Mouse (Mus musculus) left cerebral cortex, adult 2 months (tissue): Measurements from ENCODE around the gene Inppl1. TPM values are rescaled to one million over a fixed set of nuclear protein-coding genes. Genes with fewer than 3 reads are reported as not detected.

ENCODE experiments used
- DNase-seq, 2 experiments: peaks; one replicate each; pipeline ENCODE4 v3.0.0; 2021 to 2022; ENCODE audit warnings: low spot score in 2 of 2, mixed read lengths in 1 of 2; ENCODE audit errors: extremely low spot score in 1 of 2
- H3K27ac ChIP-seq: fragments of 200-600 bp; 2 replicates; pipeline ENCODE4 v1.8.1; 2022
- H3K4me3 ChIP-seq: fragments of 200-600 bp; 2 replicates; pipeline ENCODE4 v1.8.1; 2022
- CTCF ChIP-seq: fragments of 200-600 bp; IDR thresholded peaks from 2 replicates; pipeline ENCODE4 v1.8.1; 2022; ENCODE audit warnings: antibody characterized with exemption, mild to moderate bottlenecking, moderate library complexity
- intact Hi-C: fragments of 180-260 bp; cut with DNase I; formaldehyde crosslinking; loops from one replicate; pipeline ENCODE4 v1.15.1; 2025
- total RNA-seq, 2 experiments: library from RNA; stranded (reverse); gene quantifications; 2 replicates each; pipeline ENCODE4 v1.2.3; 2021

The Inppl1 gene
- total RNA-seq, 2 experiments from 2014 or later, result 28.1 to 34.7 TPM

DNA sequence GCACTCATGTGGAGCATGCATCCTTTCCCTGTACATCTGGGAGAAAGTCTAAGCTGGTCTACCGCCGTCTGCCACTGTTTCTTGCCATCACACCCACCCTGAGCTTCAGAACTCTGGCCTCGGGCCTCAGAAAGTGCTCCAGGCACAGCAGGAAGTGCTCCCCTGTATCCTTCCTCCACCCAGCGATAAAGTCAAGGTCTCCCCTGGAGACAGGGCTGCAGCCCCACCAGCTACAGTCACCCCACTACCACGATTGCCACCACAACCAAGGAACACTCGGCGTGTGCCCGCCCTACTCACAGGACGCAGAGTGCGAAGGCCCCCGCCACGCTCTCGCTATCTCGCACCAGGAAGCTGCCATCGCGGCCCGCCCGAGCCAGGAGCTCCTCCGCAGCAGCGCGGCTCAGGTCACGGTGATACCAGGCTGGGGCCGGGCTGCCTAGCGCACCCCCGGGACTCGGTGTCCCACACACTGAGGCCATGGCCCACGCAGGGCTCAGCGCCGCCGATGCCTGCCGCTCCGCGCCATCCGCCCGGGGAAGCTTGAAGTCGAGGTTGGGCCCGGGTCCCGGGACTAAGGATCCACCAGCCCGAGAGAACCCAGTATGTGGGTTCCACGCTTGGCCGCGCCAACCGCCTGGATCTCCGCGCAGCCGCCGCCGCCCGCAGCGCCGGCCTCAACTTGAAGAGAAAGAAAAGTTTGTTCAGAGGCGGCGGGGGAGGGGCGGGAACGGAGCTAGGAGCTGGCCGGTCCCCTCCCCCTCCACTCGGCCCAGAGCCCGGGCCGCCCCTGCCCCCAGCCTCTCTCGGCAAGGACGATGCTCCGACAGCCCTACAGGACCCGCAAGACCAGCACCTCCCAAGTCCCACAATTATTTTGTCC, 1.5 kb downstream of the Inppl1 start:
- Histone ChIP-seq H3K27ac (peak overlapping the region; percentile 91), H3K4me3 (peak overlapping the region; percentile 77)
- peak; percentile 45 to 59 for DNase-seq
- intact Hi-C loops, result loop anchor here (1.0 to 5.0 kb wide), 3 partner anchors 46 to 157 kb away; no protein-coding TSS in a partner anchor
- no peak for TF ChIP-seq CTCF

- peak; percentile 45 for TF ChIP-seq CTCF
- H3K4me3 ChIP-seq, result peak overlapping the region; percentile 77
- peak overlapping the region; percentile 91; the same call in 1 of the 2 replicates for H3K27ac ChIP-seq
- DNase-seq, result no peak
- intact Hi-C loops, result loop anchor here (1.0 to 5.0 kb wide), 2 partner anchors 47 to 156 kb away; no protein-coding TSS in a partner anchor
Measured at GRCm38 (mm10) chr7:101835457-101836109, 2.4 kb downstream of the Inppl1 start.

DNA sequence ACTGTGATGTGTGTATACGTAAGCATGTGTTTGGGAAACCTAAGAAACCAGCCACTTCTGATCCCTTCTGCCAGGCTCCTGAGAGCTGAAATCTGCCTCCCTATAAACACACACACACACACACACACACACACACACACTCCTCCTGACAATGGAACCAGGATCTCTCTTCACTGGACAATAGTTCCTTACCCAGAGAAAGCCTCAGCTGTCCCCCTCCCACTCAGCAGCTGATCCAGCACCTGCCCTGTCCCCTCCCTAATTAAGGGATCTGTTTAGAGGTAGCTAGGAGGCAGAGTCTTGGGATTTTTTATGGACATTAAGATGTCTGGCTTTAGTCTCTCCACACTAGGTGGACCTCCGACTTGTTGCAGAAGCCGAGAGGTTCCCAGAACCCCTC, 3.1 kb downstream of the Inppl1 start:
- TF ChIP-seq CTCF, result no peak

GRCm38 (mm10) chr7:101833916-101834584, 4.0 kb downstream of the Inppl1 start:
- no peak overlapping the region for H3K27ac ChIP-seq
- TF ChIP-seq CTCF, result no peak
- no peak overlapping the region for H3K4me3 ChIP-seq
- DNase-seq, result no peak
- intact Hi-C loops, result loop anchor here (5.0 kb wide), 1 partner anchor 47 kb away; no protein-coding TSS in a partner anchor

More for the DNA sequence above, 3.1 kb downstream of the Inppl1 start:
- intact Hi-C loops, result loop anchor here (5.0 kb wide), 2 partner anchors 47 to 48 kb away; no protein-coding TSS in a partner anchor
- no peak overlapping the region for H3K4me3 ChIP-seq
- no peak for DNase-seq
- no peak overlapping the region for H3K27ac ChIP-seq

GRCm38 (mm10) chr7:101833352-101833751, 4.7 kb downstream of the Inppl1 start:
- intact Hi-C loops, result loop anchor here (5.0 kb wide), 1 partner anchor 46 kb away; no protein-coding TSS in a partner anchor
- no peak; the same call in 1 of the 2 replicates for TF ChIP-seq CTCF

GRCm38 (mm10) chr7:101832372-101832771, 5.7 kb downstream of the Inppl1 start:
- TF ChIP-seq CTCF, result no peak
- no peak for DNase-seq
- Histone ChIP-seq H3K4me3 (no peak overlapping the region), H3K27ac (no peak overlapping the region)
- intact Hi-C loops, result loop anchor here (5.0 kb wide), 1 partner anchor 45 kb away; no protein-coding TSS in a partner anchor

More at GRCm38 (mm10) chr7:101833352-101833751, 4.7 kb downstream of the Inppl1 start:
- H3K27ac ChIP-seq, result no peak overlapping the region
- DNase-seq, result no peak
- no peak overlapping the region for H3K4me3 ChIP-seq

DNA sequence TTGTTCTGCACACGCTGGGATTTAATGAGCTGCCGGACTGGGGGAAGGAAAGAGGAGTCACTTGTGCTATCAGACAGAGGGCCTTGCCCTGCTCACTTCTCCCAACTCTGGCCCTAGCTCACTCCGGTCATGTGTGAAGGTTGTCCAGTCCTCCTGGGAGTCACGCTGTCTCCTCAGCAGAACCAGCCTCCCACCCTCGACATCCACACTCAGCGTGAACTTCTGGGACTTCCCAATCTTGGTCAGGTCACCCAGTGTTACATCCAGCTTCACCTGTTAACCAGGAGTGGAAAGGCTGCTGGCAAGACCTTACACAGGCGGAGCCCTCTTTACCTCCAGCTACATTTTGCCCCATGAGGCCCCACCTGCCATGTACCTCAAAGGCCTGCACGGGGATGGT, 6.6 kb downstream of the Inppl1 start:
- DNase-seq, result no peak
- no peak for TF ChIP-seq CTCF
- H3K27ac ChIP-seq, result no peak overlapping the region
- H3K4me3 ChIP-seq, result no peak overlapping the region
- intact Hi-C loops, result loop anchor here (5.0 kb wide), 1 partner anchor 44 kb away; no protein-coding TSS in a partner anchor

DNA sequence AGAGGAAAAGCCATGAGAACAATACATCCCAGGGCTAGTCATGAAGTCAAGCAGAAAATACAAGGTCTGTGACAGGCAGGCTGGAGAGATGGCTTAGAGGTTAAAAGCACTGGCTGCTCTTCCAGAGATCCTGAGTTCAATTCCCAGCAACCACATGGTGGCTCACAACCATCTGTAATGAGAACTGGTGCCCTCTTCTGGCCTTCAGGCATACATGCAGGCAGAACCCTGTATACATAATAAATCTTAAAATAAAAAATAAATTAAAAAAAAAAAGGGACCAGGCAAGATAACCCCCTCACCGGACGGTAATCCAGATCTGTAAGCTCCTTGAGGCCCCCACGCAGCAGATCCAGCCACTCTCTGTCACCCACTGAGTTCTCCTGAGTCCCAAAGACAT, 7.7 kb downstream of the Inppl1 start:
- no peak for DNase-seq
- intact Hi-C loops, result loop anchor here (5.0 kb wide), 1 partner anchor 43 kb away; no protein-coding TSS in a partner anchor
- TF ChIP-seq CTCF, result peak; percentile 25
- Histone ChIP-seq H3K4me3 (no peak overlapping the region), H3K27ac (no peak overlapping the region)

- DNase-seq, result no peak
- H3K27ac ChIP-seq, result no peak overlapping the region
- H3K4me3 ChIP-seq, result no peak overlapping the region
- intact Hi-C loops, result no loop called here
- no peak for TF ChIP-seq CTCF
Measured at GRCm38 (mm10) chr7:101823758-101824630, 14.0 kb downstream of the Inppl1 start.

DNA sequence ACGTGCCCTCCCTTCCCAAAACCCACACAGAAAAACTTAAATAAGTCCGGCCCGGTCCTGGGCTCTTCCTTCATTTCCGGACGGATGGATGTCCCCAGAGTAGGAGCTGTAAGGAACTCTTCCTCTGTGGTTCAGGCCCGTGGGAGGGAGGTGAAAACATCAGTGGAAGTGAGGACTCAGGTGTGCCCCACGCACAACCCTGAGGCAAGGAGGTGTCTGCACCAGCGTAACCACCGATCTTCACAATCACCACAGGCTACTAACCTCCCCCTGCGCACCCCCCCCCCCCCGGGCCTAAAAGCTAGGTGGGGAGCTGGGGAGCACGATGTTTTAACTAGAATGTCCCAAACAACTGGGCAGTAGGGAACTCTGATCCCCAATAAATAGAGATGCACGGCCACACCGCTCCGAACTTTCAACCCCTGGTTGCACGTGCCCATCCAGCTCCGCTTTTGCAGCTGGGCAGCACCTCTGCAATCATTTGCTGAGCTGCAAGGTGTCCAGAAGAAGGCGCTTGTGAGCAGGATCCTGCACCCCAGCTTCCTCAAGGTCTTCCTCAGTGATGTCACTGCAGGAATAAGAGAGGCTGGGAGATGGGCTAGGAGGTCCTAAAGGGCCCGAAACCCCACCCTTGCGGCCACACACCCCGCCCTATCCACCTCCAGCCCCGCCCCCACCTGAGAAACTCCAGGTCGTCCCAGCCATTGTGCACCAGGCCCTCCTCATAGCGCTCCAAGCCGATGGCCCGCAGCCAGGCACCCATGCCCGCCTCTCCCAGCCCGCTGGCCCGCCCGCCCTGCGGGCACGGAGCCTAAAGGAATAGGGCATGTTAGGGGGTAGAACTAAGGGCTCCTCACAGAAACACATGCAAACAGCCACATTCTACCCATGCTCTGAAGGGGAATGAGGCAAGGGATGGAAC, 14.9 kb downstream of the Inppl1 start:
- Histone ChIP-seq H3K4me3 (no peak overlapping the region), H3K27ac (no peak overlapping the region)
- intact Hi-C loops, result no loop called here
- TF ChIP-seq CTCF, result peak; percentile 40
- DNase-seq, result no peak
